Mouse (Mus musculus): ENCODE results near the gene Lman2.

- no peak for TF ChIP-seq CTCF (IDR thresholded peaks at IDR 0.05; ENCODE audit: control insufficient read depth, insufficient read depth, insufficient read length)
- no peak for TF ChIP-seq MYOG (IDR thresholded peaks at IDR 0.05; ENCODE audit: control insufficient read depth, extremely low read depth, insufficient read length)
- no peak for TF ChIP-seq CEBPB (IDR thresholded peaks at IDR 0.05; ENCODE audit: low read depth)
- TF ChIP-seq MAX (IDR thresholded peaks at IDR 0.05), result no peak
- TF ChIP-seq FOSL1 (IDR thresholded peaks at IDR 0.05; ENCODE audit: insufficient read depth, low read length, poor library complexity, severe bottlenecking), result no peak
These were observed 44.8 kb upstream of the Lman2 start for GRCm38 (mm10) chr13:55407341-55407740.

Data from C2C12 (cell line).